Mouse (Mus musculus) midbrain, embryonic 16.5 days (tissue): ENCODE data around the gene Mcu. TPM values are rescaled to one million over a fixed set of nuclear protein-coding genes. Genes with fewer than 3 reads are reported as not detected.

Experiments used
- ATAC-seq: fragments of 200-750 bp; cut with Nextera tagmentation; 2 replicates; pipeline ENCODE4 v1.8.0; 2017; ENCODE audit warnings: moderate TSS enrichment
- H3K27ac ChIP-seq: fragments of 300-500 bp; sonication (generic); 2 replicates; pipeline ENCODE4 v1.5.1; 2014; ENCODE audit warnings: mild to moderate bottlenecking, low read length, mixed read lengths
- H3K27me3 ChIP-seq: fragments of 300-500 bp; sonication (generic); 2 replicates; pipeline ENCODE4 v1.6.1; 2014; ENCODE audit warnings: low read depth, low read length, mixed read lengths; ENCODE audit not compliant: control insufficient read depth, insufficient read depth
- H3K36me3 ChIP-seq: fragments of 300-500 bp; sonication (generic); 2 replicates; pipeline ENCODE4 v1.6.1; 2014; ENCODE audit warnings: mild to moderate bottlenecking, low read length, moderate library complexity, mixed read lengths; ENCODE audit not compliant: control insufficient read depth, insufficient read depth
- H3K4me1 ChIP-seq: fragments of 300-500 bp; sonication (generic); 2 replicates; pipeline ENCODE4 v1.6.1; 2014; ENCODE audit warnings: mild to moderate bottlenecking, low read length, mixed read lengths; ENCODE audit not compliant: control insufficient read depth, insufficient read depth
- H3K4me2 ChIP-seq: fragments of 300-500 bp; sonication (generic); 2 replicates; pipeline ENCODE4 v1.6.1; 2014; ENCODE audit warnings: mild to moderate bottlenecking, low read length, mixed read lengths
- H3K4me3 ChIP-seq: fragments of 300-500 bp; sonication (generic); 2 replicates; pipeline ENCODE4 v1.5.1; 2014; ENCODE audit warnings: low read depth, mild to moderate bottlenecking, low read length, moderate library complexity, mixed read lengths
- H3K9ac ChIP-seq: fragments of 300-500 bp; sonication (generic); 2 replicates; pipeline ENCODE4 v1.6.1; 2014; ENCODE audit warnings: low read depth, low read length, mixed read lengths
- H3K9me3 ChIP-seq: fragments of 300-500 bp; sonication (generic); replicated peaks from 2 replicates; pipeline ENCODE4 v1.6.1; 2014; ENCODE audit warnings: mild to moderate bottlenecking, low read length, mixed read lengths; ENCODE audit not compliant: control insufficient read depth, poor library complexity, severe bottlenecking
- WGBS: fragments of 180-500 bp; shearing (Covaris S2); extraction: QIAGEN DNeasy Blood & Tissue Kit; methylation state at CpG from one replicate; pipeline ENCODE4 v1.1.7; 2014; 5-methylcytosine and 5-hydroxymethylcytosine counted together
- polyA plus RNA-seq: library from polyadenylated mRNA; unstranded; fragments of >200 nt; fragmentation: Nextera tagmentation; extraction: Ambion mirVana; gene quantifications from 2 replicates; pipeline ENCODE4 v1.2.1, GENCODE M21; 2015

Gene Mcu
- polyA plus RNA-seq, 1 experiment from 2014 or later = 36.4 TPM

GRCm38 (mm10) chr10:59425369-59425768 lies 191.1 kb downstream of the Mcu start:
- ATAC-seq = no peak
- WGBS = 84% methylated on average over 7 of the region's 7 CpGs
- no peaks in the 10 kb centered on the region for H3K27me3 ChIP-seq
- no peaks in the 10 kb centered on the region for H3K4me1 ChIP-seq
- no peak overlapping the region for H3K9ac ChIP-seq
- H3K4me3 ChIP-seq = no peak overlapping the region
- no peak overlapping the region for H3K27ac ChIP-seq
- no peaks in the 10 kb centered on the region for H3K36me3 ChIP-seq
- no peak overlapping the region for H3K4me2 ChIP-seq
- no peaks in the 10 kb centered on the region for H3K9me3 ChIP-seq

GRCm38 (mm10) chr10:59424453-59424852 lies 192.0 kb downstream of the Mcu start:
- WGBS = 94% methylated on average over 3 of the region's 3 CpGs
- no peak overlapping the region for H3K4me3 ChIP-seq
- no peak for ATAC-seq
- no peak overlapping the region for H3K27ac ChIP-seq
- H3K36me3 ChIP-seq = no peaks in the 10 kb centered on the region
- H3K4me2 ChIP-seq = no peak overlapping the region
- H3K9me3 ChIP-seq = no peaks in the 10 kb centered on the region
- no peak overlapping the region for H3K9ac ChIP-seq
- no peaks in the 10 kb centered on the region for H3K4me1 ChIP-seq
- no peaks in the 10 kb centered on the region for H3K27me3 ChIP-seq

DNA sequence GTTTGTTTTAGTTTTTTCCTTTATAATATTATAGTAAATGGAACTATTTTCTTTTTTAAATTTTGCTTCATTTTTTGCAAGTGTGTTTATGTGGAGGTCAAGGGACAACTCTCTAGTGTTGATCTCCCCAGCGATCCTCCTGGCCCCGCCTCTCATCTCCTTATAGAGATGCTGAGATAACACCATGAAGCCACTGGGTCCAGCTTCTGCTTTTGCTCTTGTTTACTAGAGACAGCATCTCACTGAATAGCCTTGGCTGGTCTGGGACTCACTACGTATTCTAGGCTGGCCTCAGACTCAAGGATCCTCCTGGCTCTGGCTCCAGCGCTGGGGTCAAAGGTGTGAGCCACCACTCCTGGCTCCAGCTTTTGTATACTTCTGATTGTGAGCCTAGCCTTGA lies 197.0 kb downstream of the Mcu start:
- H3K36me3 ChIP-seq = no peaks in the 10 kb centered on the region
- H3K4me2 ChIP-seq = no peak overlapping the region
- no peak overlapping the region for H3K4me3 ChIP-seq
- H3K9me3 ChIP-seq = no peaks in the 10 kb centered on the region
- H3K27ac ChIP-seq = no peak overlapping the region
- 88% methylated on average over 4 of the region's 4 CpGs for WGBS
- ATAC-seq = no peak
- H3K9ac ChIP-seq = no peak overlapping the region
- no peaks in the 10 kb centered on the region for H3K4me1 ChIP-seq
- H3K27me3 ChIP-seq = no peaks in the 10 kb centered on the region

GRCm38 (mm10) chr10:59416623-59417022 lies 199.9 kb downstream of the Mcu start:
- Histone ChIP-seq H3K4me1 (no peaks in the 10 kb centered on the region), H3K36me3 (no peaks in the 10 kb centered on the region), H3K4me3 (no peak overlapping the region), H3K27me3 (no peaks in the 10 kb centered on the region), H3K9me3 (no peaks in the 10 kb centered on the region; the same call in 1 of the 2 replicates), H3K9ac (no peak overlapping the region), H3K27ac (no peak overlapping the region), H3K4me2 (no peak overlapping the region)
- WGBS = 91% methylated on average over 3 of the region's 3 CpGs
- no peak for ATAC-seq

DNA sequence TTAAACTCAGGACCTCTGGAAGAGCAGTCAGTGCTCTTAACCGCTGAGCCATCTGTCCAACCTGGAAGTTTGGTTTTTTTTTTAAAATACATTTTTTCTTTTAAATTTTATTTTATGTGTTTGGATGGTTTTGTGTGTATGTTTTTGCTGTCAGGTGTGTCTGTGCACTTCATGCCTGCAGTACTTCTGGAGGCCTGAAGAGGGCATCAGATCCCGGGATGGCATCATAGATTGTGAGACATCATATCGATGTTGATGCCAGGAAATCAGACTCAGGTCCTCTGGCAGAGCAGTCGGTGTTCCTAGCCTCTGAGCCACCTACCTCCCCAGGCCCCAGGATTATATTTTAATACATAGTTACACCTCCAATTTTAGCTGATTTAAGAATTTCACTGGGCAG lies 202.8 kb downstream of the Mcu start:
- no peak overlapping the region for H3K4me3 ChIP-seq
- WGBS = 88% methylated on average over 4 of the region's 4 CpGs
- no peak overlapping the region for H3K4me2 ChIP-seq
- H3K4me1 ChIP-seq = no peaks in the 10 kb centered on the region
- no peaks in the 10 kb centered on the region for H3K36me3 ChIP-seq
- no peaks in the 10 kb centered on the region for H3K27me3 ChIP-seq
- H3K9ac ChIP-seq = no peak overlapping the region
- no peak overlapping the region for H3K27ac ChIP-seq
- no peaks in the 10 kb centered on the region; the same call in 1 of the 2 replicates for H3K9me3 ChIP-seq
- no peak for ATAC-seq

DNA sequence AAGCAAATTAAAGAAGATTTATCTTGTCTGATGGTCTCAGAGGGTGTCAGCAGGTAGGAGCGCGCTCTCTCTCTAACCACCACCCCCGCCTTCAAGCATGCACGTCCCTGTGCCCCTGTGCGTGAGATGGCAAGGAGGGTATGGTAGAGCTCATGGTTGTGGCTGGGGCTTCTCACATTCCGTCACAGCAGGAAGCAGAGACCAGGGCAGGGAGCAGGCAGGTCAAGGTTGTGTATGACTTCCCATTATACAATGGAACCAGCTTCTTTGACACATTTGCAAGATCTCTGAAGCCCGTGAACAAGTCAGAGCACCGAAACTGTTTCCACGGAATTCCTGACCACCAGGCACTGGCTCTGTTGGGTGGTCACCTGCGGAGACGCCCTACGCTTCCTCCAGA lies 206.2 kb downstream of the Mcu start:
- no peaks in the 10 kb centered on the region for H3K4me1 ChIP-seq
- no peaks in the 10 kb centered on the region for H3K36me3 ChIP-seq
- no peaks in the 10 kb centered on the region for H3K27me3 ChIP-seq
- H3K4me3 ChIP-seq = no peak overlapping the region
- H3K27ac ChIP-seq = no peak overlapping the region
- H3K9me3 ChIP-seq = no peaks in the 10 kb centered on the region; the same call in 1 of the 2 replicates
- 83% methylated on average over 12 of the region's 12 CpGs for WGBS
- ATAC-seq = no peak
- H3K4me2 ChIP-seq = no peak overlapping the region
- no peak overlapping the region for H3K9ac ChIP-seq

DNA sequence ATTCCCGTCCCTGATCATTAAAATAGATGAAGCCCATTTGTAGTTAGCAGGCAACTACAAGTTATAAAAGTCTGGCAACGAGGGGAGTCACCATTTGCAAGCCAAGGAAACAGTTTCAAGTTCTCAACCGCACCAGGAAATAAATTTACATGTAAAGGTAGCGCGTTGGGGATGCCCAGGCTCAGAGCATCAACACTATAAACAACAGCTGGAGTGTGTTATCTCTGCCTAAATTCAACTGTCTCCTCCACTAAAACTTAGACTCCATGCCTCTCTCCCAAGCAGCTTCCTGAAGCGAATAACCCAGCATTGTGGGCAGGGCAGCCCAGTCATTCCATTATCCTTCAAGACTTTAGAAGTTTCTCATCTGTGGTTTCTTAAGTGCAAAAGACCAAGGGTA lies 208.0 kb downstream of the Mcu start:
- no peak overlapping the region for H3K4me3 ChIP-seq
- ATAC-seq = no peak
- H3K4me2 ChIP-seq = no peak overlapping the region
- 75% methylated on average over 6 of the region's 6 CpGs for WGBS
- H3K27me3 ChIP-seq = no peaks in the 10 kb centered on the region
- no peak overlapping the region for H3K9ac ChIP-seq
- H3K9me3 ChIP-seq = no peaks in the 10 kb centered on the region
- no peaks in the 10 kb centered on the region for H3K4me1 ChIP-seq
- no peaks in the 10 kb centered on the region for H3K36me3 ChIP-seq
- H3K27ac ChIP-seq = no peak overlapping the region

DNA sequence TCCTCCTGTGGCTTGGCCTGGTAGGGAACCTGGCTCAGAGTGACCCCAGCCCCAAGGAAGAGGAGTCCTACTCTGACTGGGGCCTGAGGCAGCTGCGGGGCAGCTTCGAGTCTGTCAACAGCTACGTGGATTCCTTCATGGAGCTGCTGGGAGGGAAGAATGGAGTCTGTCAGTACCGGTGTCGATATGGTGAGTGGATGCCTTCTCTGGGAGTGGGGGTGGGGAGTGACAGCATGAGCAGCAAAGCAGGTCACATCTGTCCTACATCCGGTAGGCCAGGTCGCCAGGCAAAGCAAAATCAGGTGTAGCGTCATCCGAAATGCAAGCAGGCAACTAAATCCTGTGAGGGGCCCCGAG lies 212.7 kb downstream of the Mcu start:
- Histone ChIP-seq H3K27me3 (no peaks in the 10 kb centered on the region), H3K4me3 (no peak overlapping the region), H3K9ac (no peak overlapping the region), H3K36me3 (no peaks in the 10 kb centered on the region), H3K9me3 (no peaks in the 10 kb centered on the region), H3K27ac (no peak overlapping the region), H3K4me2 (no peak overlapping the region), H3K4me1 (no peaks in the 10 kb centered on the region)
- 80% methylated on average over 10 of the region's 10 CpGs for WGBS
- ATAC-seq = no peak

- Histone ChIP-seq H3K9ac (no peak within 1 kb of the TSS), H3K4me3 (no peak within 1 kb of the TSS), H3K9me3 (no peaks in the 10 kb centered on the region), H3K36me3 (no peaks in the 10 kb centered on the region), H3K4me2 (no peak within 1 kb of the TSS), H3K27ac (no peak within 1 kb of the TSS), H3K27me3 (no peaks in the 10 kb centered on the region), H3K4me1 (no peaks in the 10 kb centered on the region)
- 78% methylated on average over 21 of the region's 21 CpGs for WGBS
- ATAC-seq = no peak
Measured at GRCm38 (mm10) chr10:59402899-59403792, 213.3 kb downstream of the Mcu start, which contains the start of gene Pla2g12b. Gene Pla2g12b, plus strand, starts transcription at chr10:59403660.
